Comparison of ENCODE assay signal across 7 mouse cellular contexts in genomic region chr16:96341269-96341668, GRCm38 (mm10).
DNase-seq lines count a peak whose midpoint lies in the region; ATAC-seq and TF ChIP-seq lines count a peak whose summit lies in the region.

No protein-coding gene starts in this region.

- H3K27ac ChIP-seq in kidney, embryonic 16.5 days (ENCODE audit: low read length): no peak overlapping the region
- H3K27ac ChIP-seq in limb, embryonic 10.5 days: no peak overlapping the region

- no peaks in the 10 kb centered on the region for H3K27me3 ChIP-seq in kidney, embryonic 16.5 days (ENCODE audit: insufficient read depth, low read length)
- peaks cover 16% of the 10 kb centered on the region for H3K27me3 ChIP-seq in Patski
- no peaks in the 10 kb centered on the region for H3K27me3 ChIP-seq in limb, embryonic 10.5 days (ENCODE audit: low read depth, poor library complexity, severe bottlenecking)

- DNase-seq in kidney, adult 18-20 months: peak; percentile 62
- peak; percentile 23 to 50 for DNase-seq in CD8-positive naive resting alpha-beta T cell, adult 2 months (ENCODE audit: low read depth in 2 of 2, low spot score in 2 of 2)
- no peak for DNase-seq in Patski (ENCODE audit: low read depth, low spot score)
- peak; percentile 58 for DNase-seq in embryo, embryonic 11 days
- peak; percentile 59 for DNase-seq in limb, embryonic 10.5 days (ENCODE audit: low spot score)
- peak; percentile 38 for DNase-seq in right cerebral cortex, postnatal 25 days

- TF ChIP-seq CTCF in Patski (IDR thresholded peaks at IDR 0.05): peak; percentile 76

- POLR2A ChIA-PET in Patski (lab: Charles Lee): no interaction called here

- WGBS in kidney, embryonic 16.5 days: 7% methylated on average over 5 of the region's 5 CpGs
- WGBS in limb, embryonic 10.5 days: 18% methylated on average over 5 of the region's 5 CpGs

- no peaks in the 10 kb centered on the region for H3K36me3 ChIP-seq in kidney, embryonic 16.5 days (ENCODE audit: insufficient read depth, low read length)
- H3K36me3 ChIP-seq in limb, embryonic 10.5 days: no peaks in the 10 kb centered on the region

- in situ Hi-C loops in Patski (cut with MboI; ENCODE audit: low pct_unique_long_range_greater_than_20kb): loop anchor here (5.0 to 25.0 kb wide), 2 partner anchors 109 to 354 kb away; partner anchors contain the start of gene Psmg1

- no peak overlapping the region for H3K9ac ChIP-seq in kidney, embryonic 16.5 days (replicated peaks; ENCODE audit: low read length)

- H3K4me3 ChIP-seq in kidney, embryonic 16.5 days (ENCODE audit: low read length): no peak overlapping the region
- no peak overlapping the region for H3K4me3 ChIP-seq in limb, embryonic 10.5 days

- no peak for ATAC-seq in kidney, embryonic 16.5 days (ENCODE audit: low FRiP score, low TSS enrichment)
- no peak for ATAC-seq in Patski

- CTCF ChIA-PET in Patski (lab: Charles Lee): interaction anchor here (0.6 to 4.8 kb wide), 12 partner anchors 8 to 399 kb away, joined by 3 to 32 read pairs (median 4); partner anchors contain the start of gene B3galt5

- H3K4me2 ChIP-seq in kidney, embryonic 16.5 days (replicated peaks; ENCODE audit: low read depth, low read length): no peak overlapping the region

- no peaks in the 10 kb centered on the region for H3K4me1 ChIP-seq in kidney, embryonic 16.5 days (ENCODE audit: insufficient read depth, low read length)
- no peaks in the 10 kb centered on the region for H3K4me1 ChIP-seq in limb, embryonic 10.5 days

- no peaks in the 10 kb centered on the region for H3K9me3 ChIP-seq in kidney, embryonic 16.5 days (ENCODE audit: low read length)
- H3K9me3 ChIP-seq in limb, embryonic 10.5 days (replicated peaks): no peaks in the 10 kb centered on the region
